Mouse (Mus musculus) midbrain, postnatal 0 days (tissue): ENCODE data around the gene Fras1. TPM values are rescaled to one million over a fixed set of nuclear protein-coding genes. Genes with fewer than 3 reads are reported as not detected.

Source experiments
- ATAC-seq: fragments of 200-750 bp; cut with Nextera tagmentation; 2 replicates; pipeline ENCODE4 v1.8.0; 2017; ENCODE audit warnings: moderate number of reproducible peaks, mild to moderate bottlenecking, moderate TSS enrichment, moderate library complexity; ENCODE audit not compliant: low FRiP score
- DNase-seq: peaks from one replicate; pipeline ENCODE4 v3.0.0-alpha.2; 2015; ENCODE audit warnings: low spot score
- H3K27ac ChIP-seq: fragments of 300-500 bp; sonication (generic); 2 replicates; pipeline ENCODE4 v1.5.1; 2014; ENCODE audit warnings: low read depth, mild to moderate bottlenecking, low read length, mixed read lengths
- H3K27me3 ChIP-seq: fragments of 300-500 bp; sonication (generic); 2 replicates; pipeline ENCODE4 v1.6.1; 2014; ENCODE audit warnings: low read length, control low read depth, mixed read lengths; ENCODE audit not compliant: insufficient read depth
- H3K36me3 ChIP-seq: fragments of 300-500 bp; sonication (generic); 2 replicates; pipeline ENCODE4 v1.6.1; 2014; ENCODE audit warnings: low read length, control low read depth, mixed read lengths; ENCODE audit not compliant: insufficient read depth
- H3K4me1 ChIP-seq: fragments of 300-500 bp; sonication (generic); 2 replicates; pipeline ENCODE4 v1.6.1; 2014; ENCODE audit warnings: mild to moderate bottlenecking, control low read depth, antibody characterized with exemption, low read length, mixed read lengths; ENCODE audit not compliant: insufficient read depth
- H3K4me2 ChIP-seq: fragments of 300-500 bp; sonication (generic); 2 replicates; pipeline ENCODE4 v1.6.1; 2014; ENCODE audit warnings: low read depth, mild to moderate bottlenecking, low read length, mixed read lengths; ENCODE audit not compliant: poor library complexity, severe bottlenecking
- H3K4me3 ChIP-seq: fragments of 300-500 bp; sonication (generic); 2 replicates; pipeline ENCODE4 v1.5.1; 2014; ENCODE audit warnings: low read depth, mild to moderate bottlenecking, low read length, moderate library complexity
- H3K9ac ChIP-seq: fragments of 300-500 bp; sonication (generic); replicated peaks from 2 replicates; pipeline ENCODE4 v1.6.1; 2014; ENCODE audit warnings: mild to moderate bottlenecking, low read length, moderate library complexity, mixed read lengths; ENCODE audit not compliant: poor library complexity, severe bottlenecking
- H3K9me3 ChIP-seq: fragments of 300-500 bp; sonication (generic); 2 replicates; pipeline ENCODE4 v1.6.1; 2016; ENCODE audit warnings: low read length, control low read depth
- CTCF ChIP-seq: IDR thresholded peaks from 2 replicates; pipeline ENCODE4 v1.5.1; 2016; ENCODE audit warnings: antibody characterized with exemption, mild to moderate bottlenecking
- WGBS: fragments of 180-500 bp; shearing (Covaris S2); extraction: QIAGEN DNeasy Blood & Tissue Kit; methylation state at CpG from one replicate; pipeline ENCODE4 v1.1.7; 2014; 5-methylcytosine and 5-hydroxymethylcytosine counted together
- polyA plus RNA-seq: library from polyadenylated mRNA; unstranded; fragments of >200 nt; fragmentation: Nextera tagmentation; extraction: Ambion mirVana; gene quantifications from 2 replicates; pipeline ENCODE4 v1.2.1, GENCODE M21; 2015
- total RNA-seq: library from RNA; depleted of rRNA; stranded (reverse); fragments of >200 nt; gene quantifications from 2 replicates; pipeline ENCODE4 v1.2.3, GENCODE M21; 2014

The Fras1 gene
- total and polyA plus RNA-seq, 2 experiments from 2014 or later: 2.3 to 7.3 TPM

DNA sequence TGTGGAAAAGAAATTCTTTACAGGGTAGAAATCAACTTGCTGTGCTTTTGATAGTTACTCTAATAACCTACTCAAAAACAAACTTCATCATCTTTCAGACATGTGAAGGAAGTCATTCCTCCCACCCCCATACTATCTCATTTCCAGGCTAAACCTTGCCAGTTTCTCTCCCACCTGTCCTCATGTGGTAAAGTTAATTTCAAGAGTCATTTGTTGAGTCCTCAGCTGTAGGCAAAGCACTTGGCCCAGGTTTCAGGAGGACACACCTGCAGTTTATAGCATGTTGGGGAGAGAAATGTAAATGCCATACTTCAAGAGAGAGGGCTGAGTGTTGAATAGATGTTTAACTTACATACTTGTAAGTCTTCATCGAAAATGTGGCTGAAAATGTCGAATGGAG lies 107.4 kb downstream of the Fras1 start:
- H3K4me1 ChIP-seq: no peaks in the 10 kb centered on the region
- no peak overlapping the region for H3K4me2 ChIP-seq
- no peak overlapping the region for H3K9ac ChIP-seq
- H3K4me3 ChIP-seq: no peak overlapping the region
- ATAC-seq: no peak
- H3K27me3 ChIP-seq: no peaks in the 10 kb centered on the region
- DNase-seq: no peak
- WGBS: 98% methylated on average over 2 of the region's 2 CpGs
- no peaks in the 10 kb centered on the region for H3K9me3 ChIP-seq
- no peak for TF ChIP-seq CTCF
- H3K27ac ChIP-seq: no peak overlapping the region
- no peaks in the 10 kb centered on the region for H3K36me3 ChIP-seq

DNA sequence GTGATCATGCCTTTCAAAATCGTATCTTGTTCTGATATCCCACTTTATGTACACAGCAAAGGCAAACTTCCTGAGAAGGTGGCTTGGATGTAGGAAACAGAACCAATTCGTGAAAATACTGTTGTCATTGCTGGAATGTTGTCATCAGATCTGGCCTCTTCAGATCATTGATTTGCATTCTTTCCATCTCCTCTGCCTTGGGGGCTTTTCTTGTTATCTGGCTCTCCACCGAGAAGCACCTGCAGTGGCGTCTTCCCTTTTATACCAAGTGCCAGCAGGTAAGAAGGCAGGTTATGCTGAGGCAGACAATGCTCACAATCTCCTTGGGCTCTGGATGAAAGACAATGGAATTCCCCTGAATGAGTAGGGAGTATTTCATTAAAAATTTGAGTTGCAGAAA lies 108.3 kb downstream of the Fras1 start:
- no peak overlapping the region for H3K9ac ChIP-seq
- no peak for TF ChIP-seq CTCF
- H3K27ac ChIP-seq: no peak overlapping the region
- no peaks in the 10 kb centered on the region for H3K4me1 ChIP-seq
- H3K27me3 ChIP-seq: no peaks in the 10 kb centered on the region
- DNase-seq (no peak), ATAC-seq (no peak)
- no peak overlapping the region for H3K4me2 ChIP-seq
- no peak overlapping the region for H3K4me3 ChIP-seq
- 75% methylated on average over 4 of the region's 4 CpGs for WGBS
- no peaks in the 10 kb centered on the region for H3K9me3 ChIP-seq
- no peaks in the 10 kb centered on the region for H3K36me3 ChIP-seq

DNA sequence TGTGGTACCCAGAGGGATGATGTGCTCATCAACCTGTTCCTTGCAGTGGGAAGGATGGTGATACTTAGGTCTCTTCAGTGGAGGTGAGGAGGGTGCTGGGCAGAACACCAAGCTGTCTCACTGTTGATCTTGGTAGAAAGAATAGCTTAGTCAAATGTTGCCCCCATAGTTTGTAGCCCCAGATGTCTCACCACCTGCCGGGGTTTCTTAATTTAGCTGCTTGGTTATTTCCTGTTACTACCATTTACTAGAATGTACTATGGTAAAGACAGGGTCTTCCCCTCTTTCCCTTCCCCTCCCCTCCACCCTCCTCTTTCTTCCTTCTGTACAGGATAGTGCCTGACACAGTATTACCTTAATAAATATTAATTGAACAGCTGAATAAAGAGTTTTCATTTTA lies 118.7 kb downstream of the Fras1 start:
- DNase-seq (no peak), ATAC-seq (no peak)
- no peaks in the 10 kb centered on the region for H3K36me3 ChIP-seq
- H3K4me2 ChIP-seq: no peak overlapping the region
- H3K9ac ChIP-seq: no peak overlapping the region
- no peak for TF ChIP-seq CTCF
- 100% methylated on average over 1 of the region's 1 CpGs for WGBS
- no peak overlapping the region for H3K4me3 ChIP-seq
- no peaks in the 10 kb centered on the region for H3K27me3 ChIP-seq
- H3K9me3 ChIP-seq: no peaks in the 10 kb centered on the region
- H3K4me1 ChIP-seq: no peaks in the 10 kb centered on the region
- H3K27ac ChIP-seq: no peak overlapping the region

- Histone ChIP-seq H3K9ac (no peak overlapping the region), H3K4me2 (no peak overlapping the region), H3K4me3 (no peak overlapping the region), H3K27me3 (no peaks in the 10 kb centered on the region), H3K27ac (no peak overlapping the region), H3K36me3 (no peaks in the 10 kb centered on the region), H3K9me3 (no peaks in the 10 kb centered on the region), H3K4me1 (no peaks in the 10 kb centered on the region)
- TF ChIP-seq CTCF: no peak
- no peak for ATAC-seq
- DNase-seq: no peak
- 95% methylated on average over 7 of the region's 7 CpGs for WGBS
Observed at GRCm38 (mm10) chr5:96494502-96495292, 120.9 kb downstream of the Fras1 start.

DNA sequence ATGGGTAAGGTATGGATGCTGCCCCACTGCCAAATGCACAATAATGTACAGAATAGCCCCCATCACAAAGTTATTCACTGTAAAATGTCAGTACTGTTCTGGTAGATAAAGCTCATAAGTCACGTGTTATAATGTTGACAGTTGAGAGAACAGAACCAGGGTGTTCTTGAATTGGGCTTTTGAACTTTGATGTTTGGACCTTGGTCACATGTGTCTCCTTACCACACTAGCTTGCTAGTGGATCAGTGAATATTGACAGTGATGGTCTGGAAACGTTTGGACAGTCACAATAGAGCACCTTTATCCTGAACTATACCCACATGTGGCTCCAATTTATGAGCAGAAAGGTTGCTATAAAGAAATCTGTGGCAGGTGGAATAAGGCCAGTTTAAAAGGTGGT lies 124.3 kb downstream of the Fras1 start:
- no peaks in the 10 kb centered on the region for H3K9me3 ChIP-seq
- WGBS: 69% methylated on average over 2 of the region's 2 CpGs
- H3K36me3 ChIP-seq: no peaks in the 10 kb centered on the region
- TF ChIP-seq CTCF: no peak
- H3K4me2 ChIP-seq: no peak overlapping the region
- no peaks in the 10 kb centered on the region for H3K27me3 ChIP-seq
- no peak for DNase-seq
- no peaks in the 10 kb centered on the region for H3K4me1 ChIP-seq
- no peak for ATAC-seq
- H3K9ac ChIP-seq: no peak overlapping the region
- no peak overlapping the region for H3K27ac ChIP-seq
- H3K4me3 ChIP-seq: no peak overlapping the region

DNA sequence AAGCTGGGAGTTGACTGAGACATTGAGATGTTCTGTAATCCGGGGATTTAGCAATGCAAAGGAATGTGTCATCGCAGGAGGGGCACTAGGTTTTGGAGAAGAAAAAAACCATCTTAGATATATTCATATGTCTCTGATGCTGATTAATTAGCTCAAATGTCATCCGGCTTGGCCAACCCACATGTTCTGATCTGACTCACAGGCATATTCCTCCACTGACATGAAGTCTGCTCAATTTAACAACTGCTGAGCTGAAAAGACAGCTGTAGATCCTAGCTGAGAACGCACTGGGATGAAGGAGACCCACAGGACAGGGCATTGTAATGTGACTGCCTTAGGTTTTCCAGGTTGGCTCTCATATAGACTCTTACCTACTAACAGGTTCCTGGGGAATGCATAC lies 128.0 kb downstream of the Fras1 start:
- Histone ChIP-seq H3K9me3 (no peaks in the 10 kb centered on the region), H3K9ac (no peak overlapping the region), H3K27ac (no peak overlapping the region), H3K4me2 (no peak overlapping the region), H3K4me1 (no peaks in the 10 kb centered on the region), H3K27me3 (no peaks in the 10 kb centered on the region), H3K4me3 (no peak overlapping the region), H3K36me3 (no peaks in the 10 kb centered on the region)
- TF ChIP-seq CTCF: no peak
- 70% methylated on average over 4 of the region's 4 CpGs for WGBS
- DNase-seq (no peak), ATAC-seq (no peak)
